Mouse (Mus musculus) B cell, adult 62 days (primary cell): ENCODE results near the gene Plcxd3. TPM values are rescaled to one million over a fixed set of nuclear protein-coding genes. Genes with fewer than 3 reads are reported as not detected.

Experiments
- total RNA-seq: library from RNA; stranded (reverse); gene quantifications from 4 replicates; pipeline ENCODE4 v1.2.4, GENCODE M21; 2023

Plcxd3 gene
- not detected in 4 replicates for total RNA-seq

DNA sequence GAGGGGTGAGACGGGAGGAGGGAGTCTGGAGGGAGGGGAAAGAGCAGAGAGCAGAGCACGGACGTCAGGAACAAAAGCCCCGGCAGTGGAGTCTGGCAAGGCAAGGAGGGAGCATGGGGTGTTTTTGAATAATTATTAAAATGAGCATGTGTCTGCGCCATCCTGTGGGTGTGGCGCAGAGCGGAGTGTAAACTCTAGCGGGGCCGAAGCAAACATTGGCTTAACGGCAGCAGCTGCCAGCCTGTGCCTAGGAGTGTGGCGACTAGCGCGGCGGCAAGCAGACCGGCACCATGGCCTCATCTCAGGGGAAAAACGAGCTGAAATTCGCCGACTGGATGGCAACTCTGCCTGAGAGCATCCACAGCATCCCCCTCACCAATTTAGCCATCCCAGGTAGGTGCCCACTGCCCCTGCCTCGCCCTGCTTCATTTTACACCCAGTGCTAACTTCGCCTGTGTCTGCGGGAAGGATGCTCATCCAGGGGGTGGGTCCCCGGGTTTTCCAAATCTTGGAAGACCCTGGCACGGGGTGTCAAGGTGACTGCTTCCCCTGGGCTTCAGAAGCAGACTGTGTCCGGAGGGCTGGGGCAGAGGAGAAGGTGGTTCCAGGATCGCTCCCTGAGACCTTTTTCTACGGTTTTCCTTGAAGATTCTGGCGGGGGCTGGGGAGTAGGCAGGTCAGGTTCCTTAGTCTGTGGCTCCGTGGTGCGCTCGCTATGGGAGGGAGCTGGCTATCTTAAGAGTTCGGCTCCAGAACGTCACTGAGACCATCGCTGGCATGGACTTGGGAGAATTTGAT is at the start of gene Plcxd3:
Gene Plcxd3, plus strand, starts transcription at position 69 of the 798 bp plus-strand sequence.

